Mouse (Mus musculus) embryonic fibroblast, embryonic 13.5 days (primary cell): ENCODE measurements around the gene Zfp472. TPM values are rescaled to one million over a fixed set of nuclear protein-coding genes. Genes with fewer than 3 reads are reported as not detected.

Experiments used
- H3K27ac ChIP-seq: 2 replicates; pipeline ENCODE4 v1.5.1; 2012; ENCODE audit warnings: low read length, control low read depth, inconsistent platforms; ENCODE audit not compliant: insufficient read depth
- H3K4me1 ChIP-seq: 2 replicates; pipeline ENCODE4 v1.6.1; 2011; ENCODE audit warnings: low read length; ENCODE audit not compliant: control insufficient read depth, insufficient read depth
- H3K4me3 ChIP-seq: 2 replicates; pipeline ENCODE4 v1.5.1; 2011; ENCODE audit warnings: mild to moderate bottlenecking, control low read depth, low read length; ENCODE audit not compliant: insufficient read depth
- CTCF ChIP-seq: IDR thresholded peaks from 2 replicates; pipeline ENCODE4 v1.5.1; 2011; ENCODE audit warnings: mild to moderate bottlenecking, control low read depth, low read length, moderate library complexity, borderline replicate concordance; ENCODE audit not compliant: insufficient read depth
- POLR2A ChIP-seq: IDR thresholded peaks from 2 replicates; pipeline ENCODE4 v1.6.1; 2011; ENCODE audit warnings: low read depth, mild to moderate bottlenecking, control low read depth, low read length, moderate library complexity
- polyA plus RNA-seq: library from polyadenylated mRNA; stranded (reverse); fragments of >200 nt; gene quantifications from 2 replicates; pipeline ENCODE4 v1.2.4, GENCODE M21; 2011; ENCODE audit warnings: low read depth; ENCODE audit not compliant: missing spikeins, insufficient read length

The Zfp472 gene
- polyA plus RNA-seq, 1 experiment = 4.8 TPM

GRCm38 (mm10) chr17:32946716-32947115 is 18.9 kb upstream of the Zfp472 start:
- no peak overlapping the region for H3K27ac ChIP-seq
- H3K4me1 ChIP-seq = 0 out of 2 replicates have a peak, but pooled peaks cover 3% of the 10 kb centered on the region
- peak overlapping the region; percentile 74 for H3K4me3 ChIP-seq
- TF ChIP-seq POLR2A = no peak
- no peak for TF ChIP-seq CTCF

DNA sequence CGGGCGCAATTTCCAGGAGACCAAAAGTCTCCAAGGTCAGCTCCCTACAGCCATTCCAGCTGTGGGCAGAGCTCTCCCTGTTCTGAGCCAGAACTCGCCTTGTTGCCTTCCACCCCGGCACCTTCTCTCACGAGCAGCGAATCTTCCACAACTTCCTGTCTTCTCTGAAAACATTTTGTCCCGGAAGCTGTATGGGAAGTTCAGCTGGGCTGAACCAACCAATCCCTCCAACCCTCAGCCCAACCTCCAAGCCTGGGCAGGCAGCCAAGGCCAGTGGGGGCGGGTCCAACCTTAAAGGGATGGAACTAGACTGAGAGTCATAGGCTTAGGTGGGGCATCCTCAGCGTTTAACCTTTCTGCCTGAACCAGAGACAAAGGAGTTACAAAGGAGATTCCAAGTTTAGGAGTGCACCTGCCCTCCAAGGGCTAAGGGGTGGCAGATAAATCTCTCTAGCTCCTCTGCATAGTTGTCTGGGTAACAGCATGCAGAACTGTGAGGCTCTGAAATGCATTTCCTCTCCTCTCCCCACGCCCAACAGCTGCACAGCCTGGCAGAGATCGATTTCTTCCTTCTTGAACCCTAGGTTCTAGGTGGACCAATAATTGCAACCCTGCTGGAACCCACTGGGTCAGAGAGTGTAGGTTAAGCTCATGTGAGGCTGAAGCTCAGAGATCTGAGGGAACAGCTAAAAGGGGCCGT is 18.2 kb upstream of the Zfp472 start, which contains the start of gene Cyp4f13:
TSS of gene Cyp4f13 (minus strand) at position 188 of the 700 bp plus-strand sequence.
- peak within 1 kb of the TSS; percentile 74 for H3K4me3 ChIP-seq
- 0 out of 2 replicates have a peak, but pooled peaks cover 3% of the 10 kb centered on the region for H3K4me1 ChIP-seq
- no peak within 1 kb of the TSS for H3K27ac ChIP-seq
- no peak for TF ChIP-seq CTCF
- peak; percentile 84 for TF ChIP-seq POLR2A

- TF ChIP-seq POLR2A (no peak), CTCF (no peak)
- H3K4me1 ChIP-seq = 0 out of 2 replicates have a peak, but pooled peaks cover 3% of the 10 kb centered on the region
- no peak overlapping the region for H3K27ac ChIP-seq
- H3K4me3 ChIP-seq = no peak overlapping the region
Measured at GRCm38 (mm10) chr17:32950136-32950535, 15.5 kb upstream of the Zfp472 start.

- Histone ChIP-seq H3K27ac (no peak overlapping the region), H3K4me1 (0 out of 2 replicates have a peak, but pooled peaks cover 3% of the 10 kb centered on the region), H3K4me3 (no peak overlapping the region)
- TF ChIP-seq POLR2A = no peak
Measured at GRCm38 (mm10) chr17:32951006-32951405, 14.6 kb upstream of the Zfp472 start.

DNA sequence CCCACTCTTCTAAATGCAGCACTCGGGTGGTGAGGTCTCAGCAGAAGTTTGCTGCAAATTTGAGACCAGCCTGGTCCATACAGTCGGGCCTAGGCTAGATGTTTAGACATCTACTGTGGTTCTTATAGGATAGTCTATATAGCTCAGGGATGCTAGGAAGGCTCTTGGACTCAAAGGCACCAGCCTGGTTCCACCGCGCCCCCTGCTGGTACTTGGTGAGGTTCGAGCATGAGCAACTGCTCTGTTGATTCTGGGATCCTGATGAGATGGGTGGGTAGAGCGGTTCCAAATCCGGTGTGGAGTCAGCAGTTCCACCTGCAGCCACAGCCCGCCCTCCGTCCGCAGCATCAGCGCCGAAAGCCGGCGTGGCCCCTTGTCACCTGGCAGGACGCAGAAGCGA is 14.2 kb upstream of the Zfp472 start:
- TF ChIP-seq POLR2A (no peak), CTCF (peak; percentile 53; the same call in 1 of the 2 replicates)
- Histone ChIP-seq H3K4me1 (0 out of 2 replicates have a peak, but pooled peaks cover under 1% of the 10 kb centered on the region), H3K27ac (no peak overlapping the region), H3K4me3 (no peak overlapping the region)

DNA sequence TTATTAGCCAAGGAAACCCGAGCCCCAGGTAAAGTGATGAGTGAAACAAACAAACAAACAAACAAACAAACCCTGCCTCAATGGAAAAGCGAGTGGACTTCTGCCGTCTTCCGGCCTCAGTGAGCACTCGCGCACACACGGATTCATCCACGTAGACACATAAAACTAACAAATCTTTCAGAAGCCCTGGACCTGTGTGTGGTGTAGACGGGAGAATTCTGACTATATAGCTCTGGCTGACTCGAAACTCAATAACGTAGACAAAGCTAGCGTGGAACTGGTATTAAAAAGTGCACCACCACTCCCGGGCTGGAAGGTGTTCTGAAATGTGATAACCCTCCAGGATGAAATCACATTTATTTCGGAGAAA is 376 bp upstream of the Zfp472 start:
- Histone ChIP-seq H3K4me3 (peak overlapping the region; percentile 72), H3K27ac (peak overlapping the region; percentile 36), H3K4me1 (no peaks in the 10 kb centered on the region)
- TF ChIP-seq CTCF (no peak), POLR2A (no peak)

- H3K4me3 ChIP-seq = no peak overlapping the region
- H3K4me1 ChIP-seq = no peaks in the 10 kb centered on the region
- H3K27ac ChIP-seq = no peak overlapping the region
- no peak for TF ChIP-seq CTCF
- TF ChIP-seq POLR2A = no peak
Measured at GRCm38 (mm10) chr17:32981361-32981760, 15.7 kb downstream of the Zfp472 start.

DNA sequence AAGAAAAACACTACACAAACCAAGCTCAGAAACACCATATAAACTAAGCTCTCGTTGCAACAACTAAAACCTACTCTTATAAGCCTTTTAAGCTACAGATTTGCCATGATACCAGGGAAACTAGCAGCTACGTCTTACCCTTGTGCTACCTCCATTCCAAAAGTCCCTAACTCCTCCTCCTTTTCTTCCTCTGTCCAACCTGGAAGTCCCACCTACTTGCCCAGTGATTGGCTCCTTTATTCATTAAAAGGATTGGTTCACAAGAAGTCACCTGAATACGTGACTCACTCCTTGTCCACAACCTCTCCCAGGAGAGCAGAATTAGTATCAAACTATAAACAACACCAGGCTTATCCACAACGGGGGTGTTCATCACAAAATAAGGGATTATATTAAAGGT is 20.7 kb downstream of the Zfp472 start:
- no peaks in the 10 kb centered on the region for H3K4me1 ChIP-seq
- H3K4me3 ChIP-seq = no peak overlapping the region
- no peak overlapping the region for H3K27ac ChIP-seq
- TF ChIP-seq CTCF (no peak), POLR2A (no peak)

GRCm38 (mm10) chr17:32991965-32992698 is 26.5 kb downstream of the Zfp472 start:
- no peak for TF ChIP-seq POLR2A
- no peak for TF ChIP-seq CTCF
- H3K27ac ChIP-seq = no peak overlapping the region
- no peaks in the 10 kb centered on the region for H3K4me1 ChIP-seq
- H3K4me3 ChIP-seq = 0 out of 2 replicates have a peak overlapping the region, but pooled peaks have one; percentile 87

- Histone ChIP-seq H3K27ac (peak within 1 kb of the TSS; percentile 14; the same call in 1 of the 2 replicates), H3K4me1 (no peaks in the 10 kb centered on the region), H3K4me3 (peak within 1 kb of the TSS; percentile 87)
- TF ChIP-seq CTCF (no peak), POLR2A (peak; percentile 74)
Measured at GRCm38 (mm10) chr17:32992699-32993474, 27.3 kb downstream of the Zfp472 start, which contains the start of gene Zfp952. Zfp952 (plus strand) TSS chr17:32993129.
